In the genomic region with DNA sequence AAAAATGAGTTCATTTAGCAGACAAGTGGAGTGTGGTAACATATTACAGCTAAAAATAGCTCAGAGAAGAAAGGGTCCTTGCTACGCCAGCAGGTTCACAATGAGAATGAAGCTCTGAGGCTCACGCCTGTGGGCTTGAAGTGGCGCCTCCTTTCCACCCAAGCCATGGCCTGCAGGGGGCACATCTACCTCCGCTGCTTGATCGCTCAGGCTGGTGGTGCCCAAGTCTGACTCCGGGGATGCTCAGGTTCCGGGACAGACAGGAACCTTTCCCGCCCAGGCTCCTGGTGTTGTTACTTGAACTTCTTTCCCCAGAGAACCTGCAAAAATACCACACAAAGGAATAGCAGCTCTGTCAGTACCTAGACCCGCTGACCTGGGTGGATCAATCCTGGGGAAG, we compare ENCODE assay signal across 17 mouse cellular contexts.
A peak's percentile ranks its signal among the peaks of the same experiment; 100 is the strongest.
DNase-seq lines count a peak whose midpoint lies in the region; ATAC-seq and TF ChIP-seq lines count a peak whose summit lies in the region.
"Had no signal": no experiment of that assay in that cellular context is flagged by ENCODE, and none has a peak within 500 bp of the region (broad histone marks: within the 10 kb centered on the region; RNA-seq: fewer than 3 reads in every experiment).

No protein-coding gene starts in this region.

- no peak for TF ChIP-seq EP300 in stomach, postnatal 0 days (optimal IDR thresholded peaks at IDR 0.05)

- H3K27me3 ChIP-seq in hindbrain, embryonic 14.5 days (ENCODE audit: control insufficient read depth, insufficient read depth, low read length), result no peaks in the 10 kb centered on the region
- no peaks in the 10 kb centered on the region for H3K27me3 ChIP-seq in hindbrain, embryonic 16.5 days (replicated peaks; ENCODE audit: control insufficient read depth, insufficient read depth, low read length)
- H3K27me3 ChIP-seq in midbrain, embryonic 11.5 days (ENCODE audit: control insufficient read depth, insufficient read depth, low read length), result no peaks in the 10 kb centered on the region
- H3K27me3 ChIP-seq in midbrain, embryonic 13.5 days, result no peaks in the 10 kb centered on the region
- H3K27me3 ChIP-seq in stomach, postnatal 0 days (ENCODE audit: control insufficient read depth, insufficient read depth, low read length), result no peaks in the 10 kb centered on the region
- H3K27me3 ChIP-seq: forebrain, embryonic 15.5 days; heart, embryonic 12.5 days; intestine, embryonic 15.5 days; liver, embryonic 12.5 days had no signal

- WGBS in hindbrain, embryonic 14.5 days, result 54% methylated on average over 9 of the region's 9 CpGs
- WGBS in hindbrain, embryonic 16.5 days, result 48% methylated on average over 9 of the region's 9 CpGs
- WGBS in midbrain, embryonic 11.5 days, result 61% methylated on average over 9 of the region's 9 CpGs
- WGBS in midbrain, embryonic 13.5 days, result 65% methylated on average over 9 of the region's 9 CpGs
- 50% methylated on average over 9 of the region's 9 CpGs for WGBS in stomach, postnatal 0 days

- peak; percentile 47 for DNase-seq in hindbrain, embryonic 14.5 days (ENCODE audit: low spot score)
- DNase-seq in midbrain, embryonic 11.5 days (ENCODE audit: low spot score, missing footprints), result peak; percentile 84
- peak; percentile 50 for DNase-seq in ZHBTc4 (ENCODE audit: low read depth, low spot score)
- no peak for DNase-seq in stomach, postnatal 0 days (ENCODE audit: low spot score)
- no peak for DNase-seq in urinary bladder, adult 2 months (ENCODE audit: low spot score)
- DNase-seq: heart, postnatal 36 days; kidney, postnatal 14 days; layer of hippocampus, postnatal 36 days; thymus, adult 18-20 months had no signal

- no peak overlapping the region for H3K4me3 ChIP-seq in hindbrain, embryonic 14.5 days (replicated peaks; ENCODE audit: low read length)
- no peak overlapping the region for H3K4me3 ChIP-seq in hindbrain, embryonic 16.5 days (ENCODE audit: low read length)
- H3K4me3 ChIP-seq in midbrain, embryonic 11.5 days (ENCODE audit: low read depth, low read length), result no peak overlapping the region
- H3K4me3 ChIP-seq in midbrain, embryonic 13.5 days (replicated peaks), result no peak overlapping the region
- no peak overlapping the region for H3K4me3 ChIP-seq in stomach, postnatal 0 days (ENCODE audit: low read depth, low read length)
- H3K4me3 ChIP-seq: forebrain, embryonic 15.5 days; heart, embryonic 12.5 days; intestine, embryonic 15.5 days; limb, embryonic 10.5 days; liver, embryonic 12.5 days had no signal

- no peak for ATAC-seq in hindbrain, embryonic 14.5 days (ENCODE audit: low FRiP score)
- no peak for ATAC-seq in hindbrain, embryonic 16.5 days
- no peak for ATAC-seq in midbrain, embryonic 11.5 days (ENCODE audit: low FRiP score)
- ATAC-seq in midbrain, embryonic 13.5 days, result no peak
- no peak for ATAC-seq in stomach, postnatal 0 days (ENCODE audit: low FRiP score, low TSS enrichment)
- ATAC-seq: CD4-positive, CD25-positive, alpha-beta regulatory T cell, adult 4 months; forebrain, embryonic 15.5 days; intestine, embryonic 15.5 days; liver, embryonic 12.5 days had no signal

- peak; percentile 14; the same call in 1 of the 2 replicates for TF ChIP-seq CTCF in stomach, postnatal 0 days (IDR thresholded peaks at IDR 0.05; ENCODE audit: low read depth)

- H3K27ac ChIP-seq in hindbrain, embryonic 14.5 days, result no peak overlapping the region
- no peak overlapping the region for H3K27ac ChIP-seq in hindbrain, embryonic 16.5 days (ENCODE audit: low read depth, low read length)
- no peak overlapping the region for H3K27ac ChIP-seq in midbrain, embryonic 11.5 days (ENCODE audit: low read depth, low read length)
- H3K27ac ChIP-seq in midbrain, embryonic 13.5 days, result no peak overlapping the region
- H3K27ac ChIP-seq in stomach, postnatal 0 days (replicated peaks), result no peak overlapping the region
- H3K27ac ChIP-seq: forebrain, embryonic 15.5 days; intestine, embryonic 15.5 days; limb, embryonic 10.5 days; liver, embryonic 12.5 days had no signal

- H3K9me3 ChIP-seq in hindbrain, embryonic 14.5 days (ENCODE audit: control insufficient read depth, low read length), result no peaks in the 10 kb centered on the region
- H3K9me3 ChIP-seq in hindbrain, embryonic 16.5 days (ENCODE audit: control insufficient read depth, low read length), result no peaks in the 10 kb centered on the region
- no peaks in the 10 kb centered on the region for H3K9me3 ChIP-seq in midbrain, embryonic 11.5 days (ENCODE audit: control insufficient read depth, low read length)
- no peaks in the 10 kb centered on the region for H3K9me3 ChIP-seq in midbrain, embryonic 13.5 days
- H3K9me3 ChIP-seq in stomach, postnatal 0 days (ENCODE audit: control insufficient read depth, low read length), result no peaks in the 10 kb centered on the region
- H3K9me3 ChIP-seq: forebrain, embryonic 15.5 days; heart, embryonic 12.5 days; intestine, embryonic 15.5 days; limb, embryonic 10.5 days had no signal

- 0 out of 2 replicates have a peak, but pooled peaks cover 6% of the 10 kb centered on the region for H3K4me1 ChIP-seq in hindbrain, embryonic 14.5 days (replicated peaks; ENCODE audit: control insufficient read depth, insufficient read depth, low read length)
- H3K4me1 ChIP-seq in hindbrain, embryonic 16.5 days (ENCODE audit: control insufficient read depth, insufficient read depth, low read depth, low read length), result peaks cover 11% of the 10 kb centered on the region; the same call in 1 of the 2 replicates
- H3K4me1 ChIP-seq in midbrain, embryonic 11.5 days (ENCODE audit: control insufficient read depth, insufficient read depth, low read length), result no peaks in the 10 kb centered on the region
- peaks cover 3% of the 10 kb centered on the region; the same call in 1 of the 2 replicates for H3K4me1 ChIP-seq in midbrain, embryonic 13.5 days (replicated peaks)
- no peaks in the 10 kb centered on the region for H3K4me1 ChIP-seq in stomach, postnatal 0 days (replicated peaks; ENCODE audit: control insufficient read depth, insufficient read depth)
- H3K4me1 ChIP-seq: heart, embryonic 12.5 days; intestine, embryonic 15.5 days; liver, embryonic 12.5 days had no signal

- no peaks in the 10 kb centered on the region for H3K36me3 ChIP-seq in hindbrain, embryonic 14.5 days (replicated peaks; ENCODE audit: control insufficient read depth, insufficient read depth)
- no peaks in the 10 kb centered on the region for H3K36me3 ChIP-seq in hindbrain, embryonic 16.5 days (ENCODE audit: control insufficient read depth, insufficient read depth, low read length)
- no peaks in the 10 kb centered on the region for H3K36me3 ChIP-seq in midbrain, embryonic 11.5 days (ENCODE audit: control insufficient read depth, insufficient read depth, low read length)
- H3K36me3 ChIP-seq in midbrain, embryonic 13.5 days, result no peaks in the 10 kb centered on the region
- H3K36me3 ChIP-seq in stomach, postnatal 0 days (ENCODE audit: control insufficient read depth, insufficient read depth, low read length), result no peaks in the 10 kb centered on the region
- H3K36me3 ChIP-seq: forebrain, embryonic 15.5 days; heart, embryonic 12.5 days; intestine, embryonic 15.5 days; limb, embryonic 10.5 days; liver, embryonic 12.5 days had no signal

- no peak overlapping the region for H3K9ac ChIP-seq in hindbrain, embryonic 14.5 days
- no peak overlapping the region for H3K9ac ChIP-seq in hindbrain, embryonic 16.5 days (ENCODE audit: low read depth, low read length)
- H3K9ac ChIP-seq in midbrain, embryonic 11.5 days (ENCODE audit: low read length), result no peak overlapping the region
- no peak overlapping the region for H3K9ac ChIP-seq in midbrain, embryonic 13.5 days (replicated peaks)
- H3K9ac ChIP-seq in stomach, postnatal 0 days (ENCODE audit: low read length), result no peak overlapping the region
- H3K9ac ChIP-seq: forebrain, embryonic 15.5 days; heart, embryonic 12.5 days; intestine, embryonic 15.5 days; liver, embryonic 12.5 days had no signal

- no peak overlapping the region for H3K4me2 ChIP-seq in hindbrain, embryonic 14.5 days (replicated peaks)
- H3K4me2 ChIP-seq in hindbrain, embryonic 16.5 days (ENCODE audit: low read length), result no peak overlapping the region
- no peak overlapping the region for H3K4me2 ChIP-seq in midbrain, embryonic 11.5 days
- no peak overlapping the region for H3K4me2 ChIP-seq in midbrain, embryonic 13.5 days (replicated peaks)
- H3K4me2 ChIP-seq in stomach, postnatal 0 days (replicated peaks; ENCODE audit: low read depth), result no peak overlapping the region
- H3K4me2 ChIP-seq: forebrain, embryonic 15.5 days; heart, embryonic 12.5 days; intestine, embryonic 15.5 days; liver, embryonic 12.5 days had no signal

Comparison
In these comparisons a context has a peak if more than half of its experiments do, and no peak if none do; other contexts are left out.
1. DNase-seq: peak in hindbrain, embryonic 14.5 days (single experiment), midbrain, embryonic 11.5 days (single experiment) and ZHBTc4 (single experiment); none in stomach, postnatal 0 days (single experiment) and urinary bladder, adult 2 months (single experiment).